Mouse (Mus musculus): ENCODE measurements around the gene Serpinb2.

DNA sequence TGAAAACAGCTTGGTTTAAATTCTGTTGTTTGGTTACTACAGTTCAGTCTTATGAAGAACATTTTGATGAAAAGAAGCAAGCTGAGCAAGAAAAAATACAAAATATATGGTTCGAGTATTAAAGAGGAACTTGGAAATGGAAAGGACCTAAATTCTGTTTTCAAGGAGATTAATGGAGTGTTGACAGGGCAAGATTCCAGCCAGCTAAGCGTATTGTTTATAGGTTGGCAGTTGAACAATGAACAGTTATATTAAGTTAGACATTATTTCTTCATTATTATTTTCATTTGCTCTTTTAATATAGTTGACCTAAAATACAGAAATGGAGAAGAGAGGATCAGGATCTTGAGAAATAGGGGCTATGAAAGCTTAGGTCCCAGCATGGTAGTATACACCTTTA lies 64.9 kb downstream of the Serpinb2 start:
- TF ChIP-seq CTCF (IDR thresholded peaks at IDR 0.05) (no peak), EP300 (IDR thresholded peaks at IDR 0.05) (no peak)
